Mouse (Mus musculus): ENCODE measurements around the gene Slc25a39.

DNA sequence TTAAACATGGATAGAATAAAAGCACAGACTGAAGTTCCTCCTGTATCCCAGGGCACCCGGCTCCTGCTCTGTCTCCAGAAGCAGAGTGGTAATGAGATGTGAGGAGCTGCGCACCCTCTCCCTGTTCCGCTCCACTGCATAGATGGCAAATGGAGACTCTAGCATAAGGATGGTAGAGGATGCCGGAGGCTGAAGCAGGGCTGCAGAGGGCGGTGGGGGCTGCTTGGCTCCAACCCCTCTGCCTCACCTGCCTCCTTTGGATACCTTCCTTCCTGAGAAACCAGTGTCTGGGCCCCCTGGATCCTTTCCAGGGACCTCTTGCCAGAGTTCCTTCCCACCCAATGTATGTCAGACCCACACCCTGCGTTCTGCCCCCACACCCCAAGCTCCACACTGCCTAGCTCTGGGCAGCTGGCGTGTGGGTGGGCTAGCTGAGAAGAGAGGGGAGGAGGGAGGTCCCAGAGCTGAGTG, 11.0 kb downstream of the Slc25a39 start:
- no peak for TF ChIP-seq CTCF (IDR thresholded peaks at IDR 0.05; ENCODE audit: insufficient read depth, low read length)
- no peak for TF ChIP-seq POLR2A (IDR thresholded peaks at IDR 0.05; ENCODE audit: borderline replicate concordance, extremely low read depth, low read depth, low read length)
